Mouse (Mus musculus): ENCODE data around the gene Slc31a1.

The Slc31a1 gene

GRCm38 (mm10) chr4:62360088-62360804 lies at the start of gene Slc31a1, which contains the start of gene Fkbp15:
Gene Slc31a1 (plus strand): TSS chr4:62360727.
Gene Fkbp15 (minus strand): TSS chr4:62360548.
- H3K36me3 ChIP-seq (ENCODE audit: control insufficient read depth, insufficient read depth, low read length, poor library complexity, severe bottlenecking): no peaks in the 10 kb centered on the region
- no peaks in the 10 kb centered on the region for H3K27me3 ChIP-seq (ENCODE audit: control insufficient read depth, insufficient read depth, low read length, poor library complexity, severe bottlenecking)
- peak; percentile 98 for DNase-seq (ENCODE audit: low read depth, low spot score)

GRCm38 (mm10) chr4:62312821-62313220 lies 47.7 kb upstream of the Slc31a1 start:
- Histone ChIP-seq H3K36me3 (ENCODE audit: control insufficient read depth, insufficient read depth, low read length, poor library complexity, severe bottlenecking) (peaks cover 26% of the 10 kb centered on the region), H3K27me3 (ENCODE audit: control insufficient read depth, insufficient read depth, low read length, poor library complexity, severe bottlenecking) (no peaks in the 10 kb centered on the region)
- peak; percentile 73 for DNase-seq (ENCODE audit: low read depth, low spot score)

GRCm38 (mm10) chr4:62313641-62314211 lies 46.8 kb upstream of the Slc31a1 start:
- Histone ChIP-seq H3K27me3 (ENCODE audit: control insufficient read depth, insufficient read depth, low read length, poor library complexity, severe bottlenecking) (no peaks in the 10 kb centered on the region), H3K36me3 (ENCODE audit: control insufficient read depth, insufficient read depth, low read length, poor library complexity, severe bottlenecking) (peaks cover 21% of the 10 kb centered on the region)
- DNase-seq (ENCODE audit: low read depth, low spot score): no peak

GRCm38 (mm10) chr4:62314516-62314915 lies 46.0 kb upstream of the Slc31a1 start:
- no peak for DNase-seq (ENCODE audit: low read depth, low spot score)
- no peaks in the 10 kb centered on the region for H3K27me3 ChIP-seq (ENCODE audit: control insufficient read depth, insufficient read depth, low read length, poor library complexity, severe bottlenecking)
- H3K36me3 ChIP-seq (ENCODE audit: control insufficient read depth, insufficient read depth, low read length, poor library complexity, severe bottlenecking): peaks cover 21% of the 10 kb centered on the region

- Histone ChIP-seq H3K36me3 (ENCODE audit: control insufficient read depth, insufficient read depth, low read length, poor library complexity, severe bottlenecking) (peaks cover 19% of the 10 kb centered on the region), H3K27me3 (ENCODE audit: control insufficient read depth, insufficient read depth, low read length, poor library complexity, severe bottlenecking) (no peaks in the 10 kb centered on the region)
- DNase-seq (ENCODE audit: low read depth, low spot score): peak; percentile 32
Observed at GRCm38 (mm10) chr4:62316456-62316855, 44.1 kb upstream of the Slc31a1 start.

GRCm38 (mm10) chr4:62318294-62318693 lies 42.2 kb upstream of the Slc31a1 start:
- no peak for DNase-seq (ENCODE audit: low read depth, low spot score)
- H3K36me3 ChIP-seq (ENCODE audit: control insufficient read depth, insufficient read depth, low read length, poor library complexity, severe bottlenecking): peaks cover 19% of the 10 kb centered on the region
- H3K27me3 ChIP-seq (ENCODE audit: control insufficient read depth, insufficient read depth, low read length, poor library complexity, severe bottlenecking): no peaks in the 10 kb centered on the region

- H3K27me3 ChIP-seq (ENCODE audit: control insufficient read depth, insufficient read depth, low read length, poor library complexity, severe bottlenecking): no peaks in the 10 kb centered on the region
- DNase-seq (ENCODE audit: low read depth, low spot score): peak; percentile 65
- H3K36me3 ChIP-seq (ENCODE audit: control insufficient read depth, insufficient read depth, low read length, poor library complexity, severe bottlenecking): peaks cover 13% of the 10 kb centered on the region
Observed at GRCm38 (mm10) chr4:62322684-62323083, 37.8 kb upstream of the Slc31a1 start.

- peaks cover 21% of the 10 kb centered on the region for H3K36me3 ChIP-seq (ENCODE audit: control insufficient read depth, insufficient read depth, low read length, poor library complexity, severe bottlenecking)
- no peak for DNase-seq (ENCODE audit: low read depth, low spot score)
- H3K27me3 ChIP-seq (ENCODE audit: control insufficient read depth, insufficient read depth, low read length, poor library complexity, severe bottlenecking): no peaks in the 10 kb centered on the region
Observed at GRCm38 (mm10) chr4:62326111-62326510, 34.4 kb upstream of the Slc31a1 start.

GRCm38 (mm10) chr4:62328941-62329660 lies 31.4 kb upstream of the Slc31a1 start:
- peaks cover 20% of the 10 kb centered on the region for H3K36me3 ChIP-seq (ENCODE audit: control insufficient read depth, insufficient read depth, low read length, poor library complexity, severe bottlenecking)
- H3K27me3 ChIP-seq (ENCODE audit: control insufficient read depth, insufficient read depth, low read length, poor library complexity, severe bottlenecking): no peaks in the 10 kb centered on the region
- no peak for DNase-seq (ENCODE audit: low read depth, low spot score)

GRCm38 (mm10) chr4:62331977-62332376 lies 28.6 kb upstream of the Slc31a1 start:
- Histone ChIP-seq H3K27me3 (ENCODE audit: control insufficient read depth, insufficient read depth, low read length, poor library complexity, severe bottlenecking) (no peaks in the 10 kb centered on the region), H3K36me3 (ENCODE audit: control insufficient read depth, insufficient read depth, low read length, poor library complexity, severe bottlenecking) (peaks cover 25% of the 10 kb centered on the region)
- DNase-seq (ENCODE audit: low read depth, low spot score): peak; percentile 30

GRCm38 (mm10) chr4:62338536-62338935 lies 22.0 kb upstream of the Slc31a1 start:
- Histone ChIP-seq H3K36me3 (ENCODE audit: control insufficient read depth, insufficient read depth, low read length, poor library complexity, severe bottlenecking) (peaks cover 20% of the 10 kb centered on the region), H3K27me3 (ENCODE audit: control insufficient read depth, insufficient read depth, low read length, poor library complexity, severe bottlenecking) (no peaks in the 10 kb centered on the region)
- DNase-seq (ENCODE audit: low read depth, low spot score): no peak

- H3K36me3 ChIP-seq (ENCODE audit: control insufficient read depth, insufficient read depth, low read length, poor library complexity, severe bottlenecking): peaks cover 10% of the 10 kb centered on the region
- no peaks in the 10 kb centered on the region for H3K27me3 ChIP-seq (ENCODE audit: control insufficient read depth, insufficient read depth, low read length, poor library complexity, severe bottlenecking)
- peak; percentile 69 for DNase-seq (ENCODE audit: low read depth, low spot score)
Observed at GRCm38 (mm10) chr4:62344000-62344399, 16.5 kb upstream of the Slc31a1 start.

GRCm38 (mm10) chr4:62345827-62346226 lies 14.7 kb upstream of the Slc31a1 start:
- Histone ChIP-seq H3K27me3 (ENCODE audit: control insufficient read depth, insufficient read depth, low read length, poor library complexity, severe bottlenecking) (no peaks in the 10 kb centered on the region), H3K36me3 (ENCODE audit: control insufficient read depth, insufficient read depth, low read length, poor library complexity, severe bottlenecking) (peaks cover 12% of the 10 kb centered on the region)
- peak; percentile 59 for DNase-seq (ENCODE audit: low read depth, low spot score)

- Histone ChIP-seq H3K27me3 (ENCODE audit: control insufficient read depth, insufficient read depth, low read length, poor library complexity, severe bottlenecking) (no peaks in the 10 kb centered on the region), H3K36me3 (ENCODE audit: control insufficient read depth, insufficient read depth, low read length, poor library complexity, severe bottlenecking) (peaks cover 16% of the 10 kb centered on the region)
- no peak for DNase-seq (ENCODE audit: low read depth, low spot score)
Observed at GRCm38 (mm10) chr4:62347605-62348328, 12.8 kb upstream of the Slc31a1 start.

Measured in splenic B cell, adult 2 months (primary cell).